Mouse (Mus musculus) lung, adult 2 months (tissue): ENCODE data around the gene Smg7.

Experiments
- CTCF ChIP-seq: fragments of 200-500 bp; IDR thresholded peaks from 2 replicates; pipeline ENCODE4 v1.5.1; 2011; ENCODE audit warnings: mild to moderate bottlenecking, low read length, control low read depth; ENCODE audit not compliant: insufficient read depth
- POLR2A ChIP-seq: fragments of 200-500 bp; IDR thresholded peaks from 2 replicates; pipeline ENCODE4 v1.6.1; 2011; ENCODE audit warnings: low read depth, mild to moderate bottlenecking, control low read depth, low read length, borderline replicate concordance; ENCODE audit errors: extremely low read depth

DNA sequence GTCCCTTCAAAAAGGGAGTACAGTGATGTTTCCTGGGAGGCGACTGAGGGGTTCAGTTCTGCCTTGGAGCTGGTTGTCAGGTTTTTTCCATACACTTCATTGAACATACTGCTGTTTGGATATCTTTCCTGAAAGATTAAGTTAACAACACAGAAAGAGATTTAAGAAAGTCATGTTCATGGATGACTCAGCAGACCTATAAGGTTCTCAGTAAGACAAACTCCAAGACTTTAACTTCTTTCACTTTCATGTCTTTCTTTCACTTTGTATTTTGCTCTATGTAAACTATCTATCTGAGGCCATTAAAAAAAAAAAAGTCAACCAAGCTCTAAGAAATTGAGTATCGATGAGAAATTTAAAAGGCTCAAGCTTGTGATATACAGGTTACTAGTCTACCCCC lies 61.4 kb downstream of the Smg7 start:
- TF ChIP-seq CTCF, result no peak
- no peak for TF ChIP-seq POLR2A
